Mouse (Mus musculus) midbrain, embryonic 13.5 days (tissue): ENCODE measurements around the gene Man1c1. TPM values are rescaled to one million over a fixed set of nuclear protein-coding genes. Genes with fewer than 3 reads are reported as not detected.

Experiments
- ATAC-seq: fragments of 200-750 bp; cut with Nextera tagmentation; 2 replicates; pipeline ENCODE4 v1.8.0; 2017; ENCODE audit warnings: mild to moderate bottlenecking, moderate TSS enrichment, moderate library complexity
- H3K27ac ChIP-seq: fragments of 300-500 bp; sonication (generic); 2 replicates; pipeline ENCODE4 v1.5.1; 2015; ENCODE audit warnings: inconsistent platforms, mild to moderate bottlenecking, moderate library complexity
- H3K27me3 ChIP-seq: fragments of 300-500 bp; sonication (generic); 2 replicates; pipeline ENCODE4 v1.6.1; 2015; ENCODE audit warnings: mild to moderate bottlenecking, inconsistent platforms
- H3K36me3 ChIP-seq: fragments of 300-500 bp; sonication (generic); 2 replicates; pipeline ENCODE4 v1.6.1; 2015; ENCODE audit warnings: mild to moderate bottlenecking, inconsistent platforms
- H3K4me1 ChIP-seq: fragments of 300-500 bp; sonication (generic); replicated peaks from 2 replicates; pipeline ENCODE4 v1.6.1; 2015; ENCODE audit warnings: inconsistent platforms
- H3K4me2 ChIP-seq: fragments of 300-500 bp; sonication (generic); replicated peaks from 2 replicates; pipeline ENCODE4 v1.6.1; 2015; ENCODE audit warnings: moderate library complexity, mild to moderate bottlenecking, inconsistent platforms
- H3K4me3 ChIP-seq: fragments of 300-500 bp; sonication (generic); replicated peaks from 2 replicates; pipeline ENCODE4 v1.5.1; 2015; ENCODE audit warnings: mild to moderate bottlenecking, inconsistent platforms
- H3K9ac ChIP-seq: fragments of 300-500 bp; sonication (generic); replicated peaks from 2 replicates; pipeline ENCODE4 v1.6.1; 2015; ENCODE audit warnings: mild to moderate bottlenecking, inconsistent platforms
- H3K9me3 ChIP-seq: fragments of 300-500 bp; sonication (generic); 2 replicates; pipeline ENCODE4 v1.6.1; 2016; ENCODE audit warnings: mild to moderate bottlenecking, inconsistent platforms
- WGBS: fragments of 180-500 bp; shearing (Covaris S2); methylation state at CpG from one replicate; pipeline ENCODE4 v1.1.7; 2015; 5-methylcytosine and 5-hydroxymethylcytosine counted together
- polyA plus RNA-seq: library from polyadenylated mRNA; unstranded; fragments of >200 nt; fragmentation: Nextera tagmentation; extraction: Ambion mirVana; gene quantifications from 2 replicates; pipeline ENCODE4 v1.2.1, GENCODE M21; 2015

Man1c1 gene
- polyA plus RNA-seq, 1 experiment from 2014 or later = 2.4 TPM

DNA sequence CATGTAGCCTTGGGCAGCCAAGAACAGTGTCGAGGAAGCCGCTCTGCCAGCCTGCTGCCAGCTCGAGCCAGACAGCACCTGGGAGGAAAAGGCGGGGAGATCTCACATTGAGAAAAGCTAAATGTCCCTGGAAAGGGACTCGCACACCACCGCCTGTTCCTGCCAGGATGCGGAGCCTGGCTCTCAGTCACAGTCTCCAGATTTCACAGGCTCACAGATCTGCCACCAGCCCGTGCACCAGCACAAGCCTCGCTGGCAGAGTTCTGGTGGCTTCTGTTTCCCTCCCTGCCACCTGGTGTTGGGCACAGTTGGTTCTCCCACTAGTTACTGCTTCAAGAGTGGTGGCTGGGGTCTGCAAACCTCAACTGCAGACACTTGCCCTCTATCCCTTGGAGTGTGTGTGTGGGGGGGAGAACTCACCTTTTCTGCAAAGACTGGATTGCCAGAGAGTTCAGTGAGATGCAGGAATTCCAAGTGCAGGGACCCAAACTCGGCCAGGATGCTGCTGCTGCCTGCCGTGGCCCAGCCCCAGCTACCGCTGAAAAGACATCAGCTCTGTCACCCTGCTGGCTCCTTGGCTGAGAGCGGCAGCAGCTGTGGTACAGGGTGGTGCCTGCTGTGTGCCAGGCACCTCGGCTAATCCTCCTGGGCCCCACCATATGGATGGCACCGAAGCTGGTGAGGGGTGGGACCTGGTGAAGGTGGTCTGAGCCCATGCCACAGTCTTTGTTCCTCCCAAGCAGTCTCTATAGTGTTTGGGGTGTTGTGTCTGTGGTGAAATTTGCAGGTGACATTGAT lies 123.5 kb downstream of the Man1c1 start:
- Histone ChIP-seq H3K9me3 (no peaks in the 10 kb centered on the region), H3K4me1 (peaks cover 34% of the 10 kb centered on the region), H3K9ac (peak overlapping the region; percentile 10; the same call in 1 of the 2 replicates), H3K4me2 (no peak overlapping the region), H3K4me3 (no peak overlapping the region), H3K36me3 (no peaks in the 10 kb centered on the region), H3K27ac (no peak overlapping the region), H3K27me3 (no peaks in the 10 kb centered on the region)
- WGBS = 73% methylated on average over 15 of the region's 15 CpGs
- ATAC-seq = no peak

DNA sequence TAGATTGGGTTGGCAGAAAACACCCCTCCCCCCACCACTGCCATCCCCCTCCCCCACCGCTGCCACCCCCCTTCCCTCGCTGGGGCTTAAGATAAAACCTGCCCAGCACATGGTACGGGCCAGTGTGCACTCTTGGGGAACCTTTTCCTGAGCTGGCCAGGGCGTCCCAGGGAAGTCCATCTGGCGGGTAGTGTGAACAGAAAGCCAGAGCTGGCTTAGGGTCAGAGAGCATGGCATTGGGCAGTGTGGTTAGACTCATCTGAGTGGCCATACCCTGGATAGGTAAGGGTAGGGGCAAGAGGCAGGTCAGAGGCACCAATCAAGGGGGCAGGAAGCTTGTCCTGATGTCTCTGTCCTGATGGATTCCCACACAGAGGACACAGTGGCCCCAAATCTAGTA lies 124.5 kb downstream of the Man1c1 start:
- no peaks in the 10 kb centered on the region for H3K36me3 ChIP-seq
- H3K4me2 ChIP-seq = no peak overlapping the region
- H3K4me1 ChIP-seq = peaks cover 38% of the 10 kb centered on the region
- H3K27me3 ChIP-seq = no peaks in the 10 kb centered on the region
- no peaks in the 10 kb centered on the region for H3K9me3 ChIP-seq
- WGBS = 27% methylated on average over 5 of the region's 5 CpGs
- H3K27ac ChIP-seq = no peak overlapping the region
- 0 out of 2 replicates have a peak, but pooled peaks have one; percentile 26 for ATAC-seq
- H3K9ac ChIP-seq = no peak overlapping the region; the same call in 1 of the 2 replicates
- no peak overlapping the region for H3K4me3 ChIP-seq

DNA sequence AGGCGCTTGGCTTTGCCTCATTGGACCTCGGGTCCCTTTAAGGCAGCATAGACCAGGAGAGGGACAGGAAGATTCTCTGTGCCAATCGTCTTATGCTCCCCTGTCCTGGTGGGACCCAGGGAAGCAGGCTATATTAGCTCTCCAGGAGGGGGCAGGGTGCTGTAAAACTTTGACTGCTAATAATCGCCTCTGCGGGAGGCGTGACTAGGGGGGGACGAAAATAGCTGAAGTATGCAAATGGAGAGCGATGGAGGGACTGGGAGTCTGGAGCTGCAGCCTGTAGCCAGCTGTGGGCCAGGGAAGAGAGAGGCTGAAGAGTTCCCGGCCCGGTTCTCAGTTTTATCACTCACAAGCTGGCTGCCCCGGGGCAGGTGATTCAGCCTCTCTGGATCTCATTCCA lies 124.9 kb downstream of the Man1c1 start:
- peaks cover 3% of the 10 kb centered on the region; the same call in 1 of the 2 replicates for H3K36me3 ChIP-seq
- ATAC-seq = 0 out of 2 replicates have a peak, but pooled peaks have one; percentile 34
- no peaks in the 10 kb centered on the region for H3K9me3 ChIP-seq
- H3K27me3 ChIP-seq = no peaks in the 10 kb centered on the region
- no peak overlapping the region for H3K27ac ChIP-seq
- H3K4me3 ChIP-seq = no peak overlapping the region
- H3K4me2 ChIP-seq = no peak overlapping the region
- H3K4me1 ChIP-seq = peaks cover 38% of the 10 kb centered on the region
- 19% methylated on average over 11 of the region's 11 CpGs for WGBS
- H3K9ac ChIP-seq = no peak overlapping the region

DNA sequence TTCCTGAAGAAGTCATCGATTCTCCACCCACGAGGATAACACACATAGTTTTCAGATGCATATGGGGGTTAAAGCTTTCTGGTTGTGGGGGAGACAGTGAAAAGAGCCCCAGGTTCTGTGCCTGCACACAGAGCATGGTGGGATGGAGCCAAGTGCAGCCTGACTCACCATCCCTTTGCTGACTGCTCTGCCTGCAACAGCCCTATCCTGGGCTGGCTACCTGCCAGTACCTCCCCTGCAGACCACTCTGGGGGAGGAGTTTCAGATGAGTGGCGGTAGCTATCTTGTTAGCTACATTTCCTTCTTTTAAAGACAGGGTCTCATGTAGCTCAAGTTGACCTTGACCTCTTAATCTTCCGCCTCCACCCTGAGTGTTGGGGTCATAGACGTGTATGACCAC lies 125.7 kb downstream of the Man1c1 start:
- Histone ChIP-seq H3K9ac (no peak overlapping the region), H3K36me3 (peaks cover 3% of the 10 kb centered on the region; the same call in 1 of the 2 replicates), H3K4me2 (no peak overlapping the region), H3K9me3 (no peaks in the 10 kb centered on the region), H3K4me1 (peaks cover 38% of the 10 kb centered on the region), H3K27ac (no peak overlapping the region), H3K4me3 (no peak overlapping the region), H3K27me3 (no peaks in the 10 kb centered on the region)
- ATAC-seq = no peak
- 70% methylated on average over 5 of the region's 5 CpGs for WGBS

DNA sequence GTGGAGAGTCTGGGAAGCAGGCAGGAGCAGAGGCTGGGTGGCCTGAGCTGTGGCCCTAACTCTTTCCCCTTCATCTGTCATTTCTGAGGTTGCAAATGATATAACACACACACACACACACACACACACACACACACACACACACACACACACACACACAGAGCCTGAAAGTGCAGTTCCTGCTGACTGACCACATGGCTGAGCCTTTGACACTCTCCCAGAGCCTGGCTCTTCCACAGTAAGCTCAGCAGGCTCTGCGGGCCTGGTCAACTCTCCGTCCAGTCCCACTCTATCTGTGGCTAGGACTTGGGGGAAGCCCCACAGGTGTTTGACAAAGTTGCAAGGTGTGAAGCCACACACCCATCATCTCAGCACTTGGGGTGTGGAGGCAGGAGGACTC lies 126.8 kb downstream of the Man1c1 start:
- 74% methylated on average over 2 of the region's 2 CpGs for WGBS
- peaks cover 38% of the 10 kb centered on the region for H3K4me1 ChIP-seq
- no peak for ATAC-seq

GRCm38 (mm10) chr4:134575486-134575885 lies 128.6 kb downstream of the Man1c1 start:
- Histone ChIP-seq H3K9me3 (no peaks in the 10 kb centered on the region), H3K4me1 (peaks cover 34% of the 10 kb centered on the region), H3K4me2 (no peak overlapping the region), H3K9ac (no peak overlapping the region), H3K27me3 (no peaks in the 10 kb centered on the region), H3K4me3 (no peak overlapping the region), H3K36me3 (peaks cover 3% of the 10 kb centered on the region; the same call in 1 of the 2 replicates), H3K27ac (no peak overlapping the region)
- no peak for ATAC-seq
- WGBS = 45% methylated on average over 11 of the region's 11 CpGs

More for the DNA sequence above, 126.8 kb downstream of the Man1c1 start:
- Histone ChIP-seq H3K36me3 (peaks cover 3% of the 10 kb centered on the region; the same call in 1 of the 2 replicates), H3K27ac (no peak overlapping the region), H3K27me3 (no peaks in the 10 kb centered on the region), H3K4me2 (no peak overlapping the region), H3K9me3 (no peaks in the 10 kb centered on the region), H3K4me3 (no peak overlapping the region), H3K9ac (no peak overlapping the region)

DNA sequence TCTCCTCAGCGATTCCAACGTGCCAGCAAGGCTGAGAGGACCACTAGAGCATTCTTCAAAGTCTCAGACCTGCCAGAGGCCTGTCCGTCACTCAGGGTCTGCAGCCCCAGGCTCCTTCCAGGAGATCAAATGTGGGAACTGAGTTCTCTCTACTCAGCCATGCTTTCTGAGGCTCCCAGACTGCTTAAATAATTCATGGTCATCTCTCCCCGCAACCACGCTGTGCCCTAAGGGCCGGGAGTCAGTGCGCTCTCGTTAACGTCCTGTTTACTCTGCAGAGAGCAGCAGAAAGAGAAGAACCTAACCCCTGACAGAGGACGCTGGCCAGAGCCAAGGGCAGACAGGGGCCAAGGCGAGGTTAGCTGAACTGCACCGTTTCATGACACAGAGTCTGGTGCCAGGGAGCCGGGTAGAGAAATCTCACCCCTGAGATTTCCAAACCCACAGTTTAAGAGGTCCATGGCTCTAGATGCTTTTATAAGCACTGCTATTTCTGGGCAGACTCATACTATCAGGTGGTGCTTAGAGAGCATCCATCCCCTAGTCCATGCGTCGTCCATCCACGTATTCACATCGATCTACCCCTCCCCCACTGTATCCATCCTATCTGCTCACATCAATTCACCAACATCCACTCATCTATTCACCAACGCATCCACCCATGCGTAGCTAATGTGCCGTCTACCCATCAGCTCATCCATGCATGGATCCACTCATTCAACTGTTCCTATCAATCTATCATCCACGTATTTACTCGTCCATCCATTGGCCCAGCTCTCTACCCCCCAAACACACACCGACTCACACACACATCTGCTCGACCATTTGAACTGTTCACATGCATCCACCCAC lies 131.4 kb downstream of the Man1c1 start:
- Histone ChIP-seq H3K9me3 (no peaks in the 10 kb centered on the region), H3K27ac (peak overlapping the region; percentile 37; the same call in 1 of the 2 replicates), H3K9ac (no peak overlapping the region), H3K4me3 (no peak overlapping the region), H3K4me2 (no peak overlapping the region), H3K36me3 (peaks cover 3% of the 10 kb centered on the region; the same call in 1 of the 2 replicates), H3K27me3 (no peaks in the 10 kb centered on the region), H3K4me1 (peaks cover 27% of the 10 kb centered on the region)
- ATAC-seq = 0 out of 2 replicates have a peak, but pooled peaks have one; percentile 15
- WGBS = 81% methylated on average over 24 of the region's 24 CpGs

GRCm38 (mm10) chr4:134570704-134571451 lies 133.2 kb downstream of the Man1c1 start:
- no peak for ATAC-seq
- H3K36me3 ChIP-seq = peaks cover 3% of the 10 kb centered on the region; the same call in 1 of the 2 replicates
- 61% methylated on average over 14 of the region's 14 CpGs for WGBS
- H3K4me2 ChIP-seq = no peak overlapping the region
- peaks cover 29% of the 10 kb centered on the region for H3K4me1 ChIP-seq
- H3K27ac ChIP-seq = peak overlapping the region; percentile 47; the same call in 1 of the 2 replicates
- H3K27me3 ChIP-seq = no peaks in the 10 kb centered on the region
- no peak overlapping the region for H3K9ac ChIP-seq
- no peaks in the 10 kb centered on the region for H3K9me3 ChIP-seq
- H3K4me3 ChIP-seq = no peak overlapping the region

- Histone ChIP-seq H3K9me3 (no peaks in the 10 kb centered on the region), H3K4me3 (no peak overlapping the region), H3K9ac (no peak overlapping the region), H3K4me2 (no peak overlapping the region), H3K36me3 (peaks cover 7% of the 10 kb centered on the region), H3K27ac (no peak overlapping the region), H3K27me3 (no peaks in the 10 kb centered on the region), H3K4me1 (peaks cover 22% of the 10 kb centered on the region)
- WGBS = 84% methylated on average over 8 of the region's 8 CpGs
- no peak for ATAC-seq
These were observed 134.3 kb downstream of the Man1c1 start for GRCm38 (mm10) chr4:134569831-134570230.

DNA sequence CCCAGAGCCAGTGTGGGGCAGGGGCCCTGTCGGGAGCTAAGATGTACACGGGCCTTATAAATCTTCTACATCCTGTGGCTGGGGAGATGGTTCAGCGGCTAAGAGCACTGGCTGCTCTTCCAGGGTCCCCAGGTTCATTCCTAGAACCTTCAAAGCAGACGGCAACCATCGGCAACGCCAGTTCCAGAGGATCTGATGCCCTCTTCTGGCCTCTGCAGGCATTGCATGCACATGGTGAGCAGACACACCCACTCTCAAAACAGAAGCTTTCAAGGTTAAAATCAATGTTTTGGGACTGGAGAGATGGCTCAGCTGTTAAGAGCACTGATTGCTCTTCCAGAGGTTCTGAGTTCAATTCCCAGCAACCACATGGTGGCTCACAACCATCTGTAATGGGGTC lies 134.9 kb downstream of the Man1c1 start:
- no peak overlapping the region for H3K9ac ChIP-seq
- peaks cover 22% of the 10 kb centered on the region for H3K4me1 ChIP-seq
- H3K36me3 ChIP-seq = peaks cover 6% of the 10 kb centered on the region; the same call in 1 of the 2 replicates
- no peaks in the 10 kb centered on the region for H3K27me3 ChIP-seq
- ATAC-seq = no peak
- WGBS = 76% methylated on average over 6 of the region's 6 CpGs
- H3K4me2 ChIP-seq = no peak overlapping the region
- H3K4me3 ChIP-seq = no peak overlapping the region
- H3K27ac ChIP-seq = no peak overlapping the region
- H3K9me3 ChIP-seq = no peaks in the 10 kb centered on the region

GRCm38 (mm10) chr4:134567377-134568226 lies 136.5 kb downstream of the Man1c1 start:
- ATAC-seq = peak; percentile 73
- H3K27ac ChIP-seq = peak overlapping the region; percentile 65
- H3K9me3 ChIP-seq = no peaks in the 10 kb centered on the region
- H3K36me3 ChIP-seq = peaks cover 7% of the 10 kb centered on the region; the same call in 1 of the 2 replicates
- H3K4me2 ChIP-seq = no peak overlapping the region
- no peaks in the 10 kb centered on the region for H3K27me3 ChIP-seq
- no peak overlapping the region for H3K4me3 ChIP-seq
- 18% methylated on average over 19 of the region's 19 CpGs for WGBS
- H3K4me1 ChIP-seq = peaks cover 22% of the 10 kb centered on the region
- H3K9ac ChIP-seq = no peak overlapping the region
